Mouse (Mus musculus): ENCODE data around the gene Sall1. TPM values are rescaled to one million over a fixed set of nuclear protein-coding genes. Genes with fewer than 3 reads are reported as not detected.

Sall1 gene
- polyA plus RNA-seq, 1 experiment = 0.68 TPM

- no peak for DNase-seq (ENCODE audit: low read depth)
These were observed 5.0 kb downstream of the Sall1 start for GRCm38 (mm10) chr8:89038920-89039319.

- no peak for DNase-seq (ENCODE audit: low read depth)
These were observed 6.3 kb downstream of the Sall1 start for GRCm38 (mm10) chr8:89037536-89038236.

GRCm38 (mm10) chr8:89032412-89032811 lies 11.6 kb downstream of the Sall1 start:
- DNase-seq (ENCODE audit: low read depth) = no peak

- DNase-seq (ENCODE audit: low read depth) = no peak
These were observed 15.8 kb downstream of the Sall1 start for GRCm38 (mm10) chr8:89028156-89028555.

- DNase-seq (ENCODE audit: low read depth) = no peak
These were observed 17.8 kb downstream of the Sall1 start for GRCm38 (mm10) chr8:89026139-89026520.

GRCm38 (mm10) chr8:89025281-89026138 lies 18.5 kb downstream of the Sall1 start:
- no peak for DNase-seq (ENCODE audit: low read depth)

GRCm38 (mm10) chr8:89024796-89025195 lies 19.2 kb downstream of the Sall1 start:
- no peak for DNase-seq (ENCODE audit: low read depth)

GRCm38 (mm10) chr8:89021139-89021538 lies 22.8 kb downstream of the Sall1 start:
- no peak for DNase-seq (ENCODE audit: low read depth)

GRCm38 (mm10) chr8:89017891-89018290 lies 26.1 kb downstream of the Sall1 start:
- no peak for DNase-seq (ENCODE audit: low read depth)

- no peak for DNase-seq (ENCODE audit: low read depth)
These were observed 27.4 kb downstream of the Sall1 start for GRCm38 (mm10) chr8:89016465-89017070.

- DNase-seq (ENCODE audit: low read depth) = no peak
These were observed 28.4 kb downstream of the Sall1 start for GRCm38 (mm10) chr8:89015539-89015938.

- no peak for DNase-seq (ENCODE audit: low read depth)
These were observed 31.0 kb downstream of the Sall1 start for GRCm38 (mm10) chr8:89012853-89013534.

GRCm38 (mm10) chr8:89012024-89012712 lies 31.8 kb downstream of the Sall1 start:
- no peak for DNase-seq (ENCODE audit: low read depth)

- no peak for DNase-seq (ENCODE audit: low read depth)
These were observed 35.2 kb downstream of the Sall1 start for GRCm38 (mm10) chr8:89008784-89009183.

GRCm38 (mm10) chr8:89007114-89007513 lies 36.8 kb downstream of the Sall1 start:
- DNase-seq (ENCODE audit: low read depth) = no peak

- DNase-seq (ENCODE audit: low read depth) = no peak
These were observed 37.5 kb downstream of the Sall1 start for GRCm38 (mm10) chr8:89006426-89006825.

- DNase-seq (ENCODE audit: low read depth) = no peak
These were observed 38.2 kb downstream of the Sall1 start for GRCm38 (mm10) chr8:89005797-89006196.

GRCm38 (mm10) chr8:89004041-89004440 lies 39.9 kb downstream of the Sall1 start:
- no peak for DNase-seq (ENCODE audit: low read depth)

GRCm38 (mm10) chr8:89003336-89003896 lies 40.5 kb downstream of the Sall1 start:
- no peak for DNase-seq (ENCODE audit: low read depth)

- no peak for DNase-seq (ENCODE audit: low read depth)
These were observed 41.8 kb downstream of the Sall1 start for GRCm38 (mm10) chr8:89002128-89002527.

- no peak for DNase-seq (ENCODE audit: low read depth)
These were observed 46.7 kb downstream of the Sall1 start for GRCm38 (mm10) chr8:88997276-88997675.

Measured in gonadal fat pad, adult 2 months (tissue).